Mouse (Mus musculus) small intestine, adult 2 months (tissue): ENCODE measurements around the gene Fcgr4.

Experiments used
- CTCF ChIP-seq: fragments of 200-500 bp; IDR thresholded peaks from 2 replicates; pipeline ENCODE4 v1.5.1; 2012; ENCODE audit warnings: low read depth, mild to moderate bottlenecking, control low read depth, inconsistent platforms, low read length, moderate library complexity, mixed read lengths; ENCODE audit not compliant: insufficient replicate concordance, insufficient read length; ENCODE audit errors: extremely low read depth
- POLR2A ChIP-seq: fragments of 200-500 bp; IDR thresholded peaks from 2 replicates; pipeline ENCODE4 v1.6.1; 2012; ENCODE audit warnings: low read depth, mild to moderate bottlenecking, control low read depth, inconsistent platforms, low read length, moderate library complexity

GRCm38 (mm10) chr1:171050774-171051173 is 32.1 kb downstream of the Fcgr4 start:
- TF ChIP-seq CTCF (no peak), POLR2A (no peak)
